Mouse (Mus musculus) G1E (cell line): ENCODE results near the gene Sdf2.

Source experiments
- CTCF ChIP-seq: IDR thresholded peaks from 2 replicates; pipeline ENCODE4 v1.5.1; 2012; ENCODE audit warnings: low read depth, low read length, inconsistent platforms, mixed read lengths
- GATA1 ChIP-seq: IDR thresholded peaks from 2 replicates; pipeline ENCODE4 v1.6.1; 2012; ENCODE audit warnings: borderline replicate concordance, low read length, inconsistent platforms, mixed read lengths
- GATA2 ChIP-seq: IDR thresholded peaks from 2 replicates; pipeline ENCODE4 v1.6.1; 2012; ENCODE audit warnings: low read depth, low read length, inconsistent platforms, borderline replicate concordance
- POLR2AphosphoS5 ChIP-seq: IDR thresholded peaks from 2 replicates; pipeline ENCODE4 v1.6.1; 2012; ENCODE audit warnings: low read depth, low read length, inconsistent platforms; ENCODE audit not compliant: insufficient replicate concordance

- TF ChIP-seq POLR2AphosphoS5 (no peak), CTCF (no peak), GATA1 (no peak), GATA2 (no peak)
Observed at GRCm38 (mm10) chr11:78245627-78246317, at the start of gene Sdf2, which contains the start of gene Supt6.
